Mouse (Mus musculus) mouse trophoblast stem cell (cell line): ENCODE results near the gene Gsg1l.

Experiments
- in situ Hi-C, 2 experiments: fragments of 300-500 bp; cut with MseI, MboI; formaldehyde crosslinking; loops; 2 replicates in 1 of 2; 3 replicates in 1 of 2; pipeline ENCODE4 v1.15.1; 2025

Gene Gsg1l

DNA sequence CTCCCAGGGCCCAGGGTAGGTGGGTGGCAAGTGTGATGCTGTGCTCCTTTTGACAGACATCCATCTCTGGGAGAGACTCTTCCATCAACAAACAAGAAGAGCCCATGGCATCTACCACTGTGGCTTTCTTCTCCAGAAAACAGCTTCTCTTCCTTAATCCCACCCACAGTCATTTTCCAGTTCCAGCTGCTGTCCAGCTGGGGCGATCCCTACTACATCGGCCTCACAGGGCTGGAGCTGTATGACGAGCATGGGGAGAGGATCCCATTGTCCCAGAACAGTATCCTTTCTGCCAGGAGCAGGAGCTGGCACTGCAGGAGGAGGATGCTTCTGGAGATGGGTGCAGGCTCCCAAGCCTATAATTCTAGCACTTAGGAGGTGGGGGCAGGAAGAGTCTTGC, 213.6 kb downstream of the Gsg1l start:
- in situ Hi-C loops = no loop called here

DNA sequence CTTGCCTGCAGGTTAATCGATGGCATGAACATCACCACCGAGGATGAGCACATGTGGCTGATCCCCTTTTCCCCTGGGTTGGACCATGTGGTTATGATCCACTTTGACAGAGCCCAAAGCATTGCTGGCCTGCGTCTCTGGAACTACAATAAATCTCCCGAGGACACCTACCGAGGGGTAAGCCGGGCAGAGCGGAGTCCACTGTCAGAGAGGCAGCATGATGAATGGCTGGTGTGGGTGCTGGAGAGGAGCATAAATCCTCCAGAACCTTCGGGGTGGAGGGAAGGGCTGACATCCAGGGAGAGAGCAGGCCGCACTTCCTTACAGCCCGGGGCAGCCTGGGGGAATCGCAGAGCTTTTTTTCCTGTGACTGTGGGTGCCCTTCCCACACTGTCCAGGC, 217.0 kb downstream of the Gsg1l start:
- in situ Hi-C loops = no loop called here

DNA sequence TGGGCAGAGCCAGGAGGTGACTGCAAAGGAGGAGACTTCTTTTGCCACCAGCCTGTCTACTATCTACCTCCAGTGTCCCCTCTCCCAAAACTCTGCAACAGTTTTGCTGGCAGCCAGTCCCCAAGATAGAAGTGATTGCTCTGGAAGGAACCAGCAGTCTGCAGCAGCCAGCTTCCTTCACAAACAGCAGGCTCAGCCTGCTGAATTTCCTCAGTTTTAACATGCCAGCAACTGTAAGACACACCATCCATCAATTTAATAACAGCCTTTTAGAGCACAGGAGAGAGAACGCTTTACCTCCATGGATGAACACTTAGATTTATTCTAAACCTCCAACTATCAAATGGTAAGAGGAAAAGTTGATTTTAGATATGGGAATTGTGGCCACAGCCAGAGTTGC, 218.2 kb downstream of the Gsg1l start:
- in situ Hi-C loops = no loop called here

DNA sequence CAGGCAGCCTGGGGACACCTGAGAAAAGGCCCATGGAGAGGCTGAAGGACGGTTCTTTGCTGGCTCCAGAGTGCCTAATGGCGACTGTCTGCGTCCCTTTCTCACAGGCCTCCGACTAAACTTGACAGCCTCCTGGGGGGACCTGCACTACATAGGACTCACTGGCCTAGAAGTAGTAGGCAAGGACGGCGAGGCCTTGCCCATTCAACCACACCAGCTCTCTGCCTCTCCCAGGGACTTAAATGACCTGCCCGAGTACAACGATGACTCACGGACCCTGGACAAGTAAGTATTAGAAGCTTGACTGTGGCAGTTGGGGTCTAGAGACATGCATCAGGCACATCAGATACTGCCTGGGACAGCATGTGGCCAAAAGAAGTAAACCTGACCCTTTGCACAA, 221.8 kb downstream of the Gsg1l start:
- in situ Hi-C loops = no loop called here

DNA sequence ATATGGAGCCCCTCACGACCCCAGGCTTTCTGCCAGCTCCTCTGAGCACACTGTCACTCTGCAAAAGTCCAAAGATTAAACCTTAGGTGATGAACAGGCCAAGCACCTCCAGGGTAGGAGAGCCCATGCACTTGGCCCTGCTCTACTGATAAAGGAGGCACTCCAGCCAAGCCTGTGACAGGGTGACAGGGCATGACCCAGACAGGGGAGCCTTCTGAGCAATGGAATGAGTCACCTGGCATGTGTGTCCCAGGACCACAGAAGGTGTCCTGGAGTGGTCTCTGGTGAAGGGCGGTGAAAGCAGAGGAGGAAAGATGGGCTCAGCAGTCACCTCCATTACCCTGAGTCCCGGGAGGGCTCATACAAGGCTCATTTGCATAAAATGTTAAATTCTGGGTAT, 222.6 kb downstream of the Gsg1l start:
- in situ Hi-C loops = no loop called here

DNA sequence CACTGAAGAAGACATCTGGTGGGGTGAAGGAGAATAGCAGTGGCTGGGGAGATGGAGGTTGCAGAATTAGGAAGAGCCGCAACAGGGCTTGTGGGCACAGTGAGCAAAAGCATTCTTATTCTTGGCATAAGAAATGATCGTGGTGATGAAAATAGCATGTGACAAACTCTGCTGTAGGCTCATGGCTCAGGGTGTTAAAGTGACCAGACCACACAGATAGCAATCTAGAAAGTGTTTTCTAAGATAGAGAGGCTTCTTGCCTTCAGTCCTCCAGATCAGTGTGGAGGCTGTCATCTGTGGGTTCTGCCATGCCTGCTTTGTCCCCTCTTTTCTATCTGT, 234.7 kb downstream of the Gsg1l start:
- in situ Hi-C loops = no loop called here

DNA sequence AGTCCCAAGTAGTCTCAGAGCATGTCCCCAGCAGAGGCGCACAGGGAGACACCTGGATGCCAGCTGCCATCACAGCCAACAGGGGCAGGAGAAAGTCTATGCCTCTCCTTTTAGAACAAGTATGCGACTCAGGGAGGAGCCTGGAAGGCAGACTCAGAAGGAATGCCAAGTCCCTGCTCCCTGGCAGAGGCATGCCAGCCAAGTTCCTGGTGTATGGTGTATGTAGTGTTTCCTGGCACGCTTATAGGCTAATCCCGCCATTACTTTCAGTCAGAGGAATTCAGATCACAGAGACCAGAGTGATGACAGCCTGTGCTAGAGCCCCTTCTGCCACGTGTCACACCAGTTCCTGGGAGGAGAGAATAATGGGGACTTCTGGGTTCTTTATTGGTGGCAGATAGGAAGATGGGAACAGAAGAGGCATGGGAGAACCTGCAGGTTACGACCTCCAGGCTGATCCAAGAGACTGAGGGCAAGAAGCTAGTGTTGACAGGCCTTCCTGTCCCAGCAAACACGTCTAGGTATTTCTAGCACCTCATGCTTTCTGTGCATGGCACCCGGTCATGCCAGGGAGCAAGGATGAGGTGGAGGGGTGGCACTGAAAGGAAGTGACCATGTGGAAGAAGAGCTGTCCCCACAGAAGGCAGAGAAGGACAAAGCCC, 235.2 kb downstream of the Gsg1l start:
- in situ Hi-C loops = no loop called here

DNA sequence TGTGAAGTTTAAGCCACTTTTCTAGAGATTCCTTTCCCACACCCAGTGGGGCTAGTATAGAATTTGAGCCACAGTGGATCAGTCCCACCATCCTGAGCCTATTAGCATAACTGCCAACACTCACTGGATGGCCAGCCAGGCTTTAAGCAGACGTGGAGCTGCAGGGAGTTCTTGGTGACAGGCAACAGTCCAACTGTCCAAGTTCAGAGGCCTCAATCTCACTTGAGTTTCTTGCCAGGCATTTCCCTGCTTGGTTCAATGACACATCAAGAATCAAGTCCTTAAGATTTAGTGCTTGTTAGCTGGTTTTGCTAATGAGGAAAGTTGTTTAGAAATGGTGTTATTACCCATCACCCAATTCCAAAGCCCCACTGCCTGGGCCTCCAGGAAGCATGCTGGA, 236.6 kb downstream of the Gsg1l start:
- in situ Hi-C loops = no loop called here

DNA sequence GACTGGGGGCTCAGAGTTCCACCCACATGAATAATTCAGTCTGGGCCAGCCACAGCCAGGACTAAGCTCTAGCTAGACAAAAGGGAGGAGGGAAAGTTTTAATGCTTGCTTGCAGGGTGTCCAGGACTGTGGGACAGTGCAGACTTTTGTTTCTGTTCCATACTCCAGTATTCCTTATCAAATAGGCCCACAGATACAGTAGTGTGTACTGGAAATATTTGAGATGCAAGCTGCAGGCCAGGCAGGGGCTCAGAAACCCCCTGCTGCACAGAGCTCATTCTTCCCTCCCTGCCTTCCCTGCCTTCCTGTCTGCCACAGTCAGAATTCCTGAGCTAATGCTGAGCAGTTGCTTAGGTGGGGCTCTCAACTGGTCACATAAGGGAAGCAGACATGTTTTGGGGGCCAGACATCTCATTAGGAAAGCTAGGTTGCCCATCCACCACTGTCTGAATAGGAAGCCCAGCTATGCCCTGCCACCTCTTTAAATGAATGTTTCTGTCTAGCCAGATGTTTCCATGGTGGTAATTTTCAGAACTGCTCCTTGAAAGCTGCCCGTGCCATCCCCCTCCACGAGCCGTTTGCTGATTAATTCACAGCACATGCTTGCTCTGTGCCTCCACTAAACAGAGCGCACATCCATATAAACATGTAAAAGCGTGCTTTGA, 244.0 kb downstream of the Gsg1l start:
- in situ Hi-C loops = no loop called here

DNA sequence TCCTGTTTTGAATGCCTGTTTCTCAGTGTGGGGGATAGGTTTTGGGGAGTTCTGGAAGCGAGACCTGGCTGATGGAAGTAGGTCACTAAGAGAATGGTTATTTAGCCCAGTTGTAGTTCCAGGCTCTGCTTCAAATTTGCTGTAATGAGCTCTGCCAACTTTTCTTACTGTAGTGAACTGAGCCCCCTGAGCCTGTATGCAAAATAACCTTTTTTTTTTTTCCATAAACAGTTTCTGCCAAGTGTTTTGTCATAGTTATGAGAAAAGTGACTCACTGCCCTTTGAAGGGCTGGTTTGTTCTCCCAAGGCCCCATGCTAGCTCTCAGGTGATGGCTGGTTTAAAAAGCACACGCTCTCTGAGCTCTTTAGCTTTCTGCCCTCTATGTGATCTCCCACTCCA, 248.7 kb downstream of the Gsg1l start:
- in situ Hi-C loops = no loop called here

DNA sequence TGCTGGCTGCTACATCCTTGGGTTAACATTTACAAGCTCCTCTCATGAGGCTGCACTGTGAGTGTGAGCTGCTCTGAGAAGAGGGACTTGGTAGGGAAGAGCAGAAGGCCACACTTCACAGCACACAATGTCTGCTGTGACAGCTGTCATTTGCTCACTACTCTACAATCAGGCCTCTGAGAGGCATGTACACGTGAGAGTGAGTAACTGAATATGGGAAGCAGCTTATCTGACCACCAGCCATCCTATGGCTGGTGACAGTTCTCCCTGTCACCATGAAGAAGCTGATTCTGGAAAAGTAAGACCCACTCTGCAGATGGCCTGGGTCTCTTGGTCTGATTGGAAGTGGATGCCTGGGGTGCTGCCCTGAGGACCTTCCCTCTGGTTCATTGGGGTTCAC, 249.4 kb downstream of the Gsg1l start:
- in situ Hi-C loops = no loop called here

DNA sequence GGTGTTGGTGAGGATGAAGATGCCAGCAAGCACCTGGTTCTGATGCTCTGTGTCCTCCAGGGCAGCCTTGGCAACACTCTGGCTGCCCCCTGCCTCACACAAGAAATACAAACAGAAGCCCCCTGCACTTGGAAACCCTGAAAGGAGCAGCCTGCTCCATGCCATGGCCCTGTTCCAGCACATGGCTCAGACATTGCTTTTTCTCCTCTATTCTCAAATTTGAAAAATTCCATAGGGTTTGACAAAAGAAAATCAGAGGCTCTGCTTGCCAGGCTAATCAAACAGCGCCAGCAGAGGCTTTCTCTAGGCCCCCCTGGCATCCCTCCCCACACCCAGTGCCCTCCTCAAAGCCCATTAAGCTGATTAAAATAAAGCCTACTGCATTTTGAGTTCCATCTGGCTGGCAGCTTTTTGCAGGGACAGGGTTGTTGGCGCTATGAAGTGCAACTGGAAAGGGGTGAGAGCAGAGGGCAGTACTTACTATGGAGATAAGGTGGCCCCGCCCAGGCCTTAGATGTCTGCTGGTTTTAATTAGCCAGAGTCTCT, 253.0 kb downstream of the Gsg1l start:
- in situ Hi-C loops = no loop called here

DNA sequence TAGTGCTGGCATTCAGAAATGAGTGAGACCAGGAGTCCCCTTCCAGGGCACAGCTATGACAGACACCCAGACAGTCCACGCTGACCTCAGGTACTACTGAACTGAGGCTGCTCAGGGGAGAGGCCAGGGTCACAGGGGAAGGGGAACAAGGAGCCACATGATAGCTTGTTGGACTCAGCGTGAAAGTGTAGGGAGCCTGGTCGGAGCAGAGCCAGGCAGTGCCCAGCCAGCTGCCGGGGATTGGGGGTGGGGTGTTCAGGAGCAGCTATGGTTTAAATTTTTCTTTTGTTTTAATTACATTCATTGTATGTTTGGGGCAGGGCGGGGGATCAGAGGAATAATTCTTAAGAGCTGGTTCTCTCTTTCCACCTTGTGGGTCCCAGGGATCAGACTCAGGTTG, 253.7 kb downstream of the Gsg1l start:
- in situ Hi-C loops = no loop called here
